Mouse (Mus musculus): ENCODE data around the gene Fbxl13.
A peak's percentile ranks its signal among the peaks of the same experiment; 100 is the strongest.

The Fbxl13 gene

GRCm38 (mm10) chr5:21485197-21485829, 160.1 kb downstream of the Fbxl13 start:
- no peak for DNase-seq (ENCODE audit: low spot score in 2 of 2)

GRCm38 (mm10) chr5:21483275-21483674, 162.2 kb downstream of the Fbxl13 start:
- DNase-seq (ENCODE audit: low spot score in 2 of 2) = no peak

GRCm38 (mm10) chr5:21482446-21483222, 162.8 kb downstream of the Fbxl13 start:
- DNase-seq (ENCODE audit: low spot score in 2 of 2) = no peak

- DNase-seq (ENCODE audit: low spot score in 2 of 2) = no peak
Measured at GRCm38 (mm10) chr5:21481521-21481920, 163.9 kb downstream of the Fbxl13 start.

- DNase-seq (ENCODE audit: low spot score in 2 of 2) = no peak
Measured at GRCm38 (mm10) chr5:21479746-21480145, 165.7 kb downstream of the Fbxl13 start.

GRCm38 (mm10) chr5:21478428-21478827, 167.0 kb downstream of the Fbxl13 start:
- DNase-seq (ENCODE audit: low spot score in 2 of 2) = no peak

- DNase-seq (ENCODE audit: low spot score in 2 of 2) = no peak
Measured at GRCm38 (mm10) chr5:21468100-21468499, 177.3 kb downstream of the Fbxl13 start.

- no peak for DNase-seq (ENCODE audit: low spot score in 2 of 2)
Measured at GRCm38 (mm10) chr5:21467387-21467786, 178.0 kb downstream of the Fbxl13 start.

- DNase-seq (ENCODE audit: low spot score in 2 of 2) = no peak
Measured at GRCm38 (mm10) chr5:21440833-21441530, 204.5 kb downstream of the Fbxl13 start.

- DNase-seq (ENCODE audit: low spot score in 2 of 2) = no peak
Measured at GRCm38 (mm10) chr5:21439446-21440110, 205.9 kb downstream of the Fbxl13 start.

GRCm38 (mm10) chr5:21438428-21438827, 207.0 kb downstream of the Fbxl13 start:
- no peak for DNase-seq (ENCODE audit: low spot score in 2 of 2)

GRCm38 (mm10) chr5:21436471-21436975, 208.9 kb downstream of the Fbxl13 start:
- DNase-seq (ENCODE audit: low spot score in 2 of 2) = no peak

GRCm38 (mm10) chr5:21434148-21434929, 211.1 kb downstream of the Fbxl13 start:
- DNase-seq (ENCODE audit: low spot score in 2 of 2) = peak in 1 of 2 experiments; percentile 14

Measured in cerebellum, postnatal 4 days (tissue).